Mouse (Mus musculus) ES-Bruce4 (cell line): Measurements from ENCODE around the gene Traf7.

ENCODE experiments used
- CTCF ChIP-seq: IDR thresholded peaks from one replicate; pipeline ENCODE4 v1.8.1; 2011; ENCODE audit warnings: low read depth, low read length
- EP300 ChIP-seq: IDR thresholded peaks from 2 replicates; pipeline ENCODE4 v1.6.1; 2011; ENCODE audit warnings: low read depth, low read length; ENCODE audit not compliant: insufficient read depth
- POLR2A ChIP-seq: IDR thresholded peaks from one replicate; pipeline ENCODE4 v1.8.1; 2011; ENCODE audit warnings: low read length; ENCODE audit not compliant: insufficient read depth

DNA sequence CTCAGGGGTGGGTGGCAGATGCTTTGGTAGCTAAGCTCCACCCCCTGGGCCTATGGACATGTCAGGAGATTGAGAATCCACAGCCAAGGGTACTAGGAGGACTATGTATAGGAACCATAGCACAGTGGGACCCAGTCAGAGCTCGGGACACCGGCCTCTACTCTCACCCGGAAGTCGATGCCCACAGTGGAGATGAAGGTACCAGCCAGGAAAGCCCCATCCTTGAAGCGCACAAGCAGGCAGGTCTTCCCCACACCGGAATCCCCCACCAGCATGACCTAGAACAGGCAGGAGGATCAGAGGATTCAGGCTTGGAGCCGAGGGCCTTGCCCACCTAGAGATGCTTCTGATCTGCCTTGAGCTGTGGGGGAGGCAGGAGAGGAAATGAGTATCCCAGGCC, 4.3 kb upstream of the Traf7 start:
- TF ChIP-seq CTCF: no peak
- TF ChIP-seq POLR2A: no peak
- TF ChIP-seq EP300: no peak
